Mouse (Mus musculus): Measurements from ENCODE around the gene Nudt3.
"Not testable (repeated sequence)": the region's sequence is repeated elsewhere in the genome, so short reads cannot be mapped to it uniquely, and the experiment has no call there.

Gene Nudt3

GRCm38 (mm10) chr17:27635575-27635903 is 12.2 kb upstream of the Nudt3 start:
- DNase-seq (ENCODE audit: low spot score) = not testable (repeated sequence)

GRCm38 (mm10) chr17:27634871-27635574 is 11.7 kb upstream of the Nudt3 start, which contains the start of gene RPS10-NUDT3:
TSS of gene RPS10-NUDT3 (minus strand) at chr17:27635222.
- peak; percentile 86 for DNase-seq (ENCODE audit: low spot score)

- peak; percentile 78 for DNase-seq (ENCODE audit: low spot score)
Measured at GRCm38 (mm10) chr17:27629249-27630020, 6.1 kb upstream of the Nudt3 start.

- no peak for DNase-seq (ENCODE audit: low spot score)
Measured at GRCm38 (mm10) chr17:27628376-27628775, 5.1 kb upstream of the Nudt3 start.

- DNase-seq (ENCODE audit: low spot score) = no peak
Measured at GRCm38 (mm10) chr17:27627451-27627850, 4.2 kb upstream of the Nudt3 start.

GRCm38 (mm10) chr17:27626681-27627080 is 3.4 kb upstream of the Nudt3 start:
- no peak for DNase-seq (ENCODE audit: low spot score)

- no peak for DNase-seq (ENCODE audit: low spot score)
Measured at GRCm38 (mm10) chr17:27625455-27626251, 2.4 kb upstream of the Nudt3 start.

- DNase-seq (ENCODE audit: low spot score) = peak; percentile 23
Measured at GRCm38 (mm10) chr17:27622611-27623359, 510 bp downstream of the Nudt3 start.

- no peak for DNase-seq (ENCODE audit: low spot score)
Measured at GRCm38 (mm10) chr17:27621705-27622531, 1.4 kb downstream of the Nudt3 start.

- DNase-seq (ENCODE audit: low spot score) = no peak
Measured at GRCm38 (mm10) chr17:27621161-27621560, 2.1 kb downstream of the Nudt3 start.

GRCm38 (mm10) chr17:27615388-27615787 is 7.9 kb downstream of the Nudt3 start:
- DNase-seq (ENCODE audit: low spot score) = no peak

- no peak for DNase-seq (ENCODE audit: low spot score)
Measured at GRCm38 (mm10) chr17:27613016-27613415, 10.3 kb downstream of the Nudt3 start.

GRCm38 (mm10) chr17:27611994-27612393 is 11.3 kb downstream of the Nudt3 start:
- DNase-seq (ENCODE audit: low spot score) = no peak

- DNase-seq (ENCODE audit: low spot score) = no peak
Measured at GRCm38 (mm10) chr17:27611519-27611884, 11.8 kb downstream of the Nudt3 start.

GRCm38 (mm10) chr17:27610679-27611518 is 12.4 kb downstream of the Nudt3 start:
- DNase-seq (ENCODE audit: low spot score) = no peak

GRCm38 (mm10) chr17:27609576-27609975 is 13.7 kb downstream of the Nudt3 start:
- DNase-seq (ENCODE audit: low spot score) = no peak

GRCm38 (mm10) chr17:27603522-27604234 is 19.6 kb downstream of the Nudt3 start:
- no peak for DNase-seq (ENCODE audit: low spot score)

GRCm38 (mm10) chr17:27603036-27603435 is 20.3 kb downstream of the Nudt3 start:
- DNase-seq (ENCODE audit: low spot score) = no peak

- DNase-seq (ENCODE audit: low spot score) = no peak
Measured at GRCm38 (mm10) chr17:27600869-27601268, 22.4 kb downstream of the Nudt3 start.

Data from urinary bladder, postnatal 25 days (tissue).